Mouse (Mus musculus): Measurements from ENCODE around the gene Olfr658. TPM values are rescaled to one million over a fixed set of nuclear protein-coding genes. Genes with fewer than 3 reads are reported as not detected.

The Olfr658 gene
- polyA plus RNA-seq (2017; shearing (Covaris generic)), result under 1 TPM in 1 of 2 experiments, not detected in 1; 0.18 TPM

GRCm38 (mm10) chr7:104646841-104647482, at the start of gene Olfr658:
Gene Olfr658, minus strand, starts transcription at chr7:104647305.

GRCm38 (mm10) chr7:104686201-104686600, 39.1 kb upstream of the Olfr658 start, which contains the start of gene Olfr661:
Gene Olfr661, plus strand, starts transcription at chr7:104686501.

GRCm38 (mm10) chr7:104666453-104666852, 19.3 kb upstream of the Olfr658 start, which contains the start of gene Olfr659:
Gene Olfr659, plus strand, starts transcription at chr7:104666753.

GRCm38 (mm10) chr7:104624494-104624893, 22.6 kb downstream of the Olfr658 start, which contains the start of gene Olfr657:
Gene Olfr657, plus strand, starts transcription at chr7:104624794.

GRCm38 (mm10) chr7:104613655-104614054, 33.5 kb downstream of the Olfr658 start, which contains the start of gene Olfr656:
Gene Olfr656, plus strand, starts transcription at chr7:104613955.

GRCm38 (mm10) chr7:104601679-104602078, 45.4 kb downstream of the Olfr658 start, which contains the start of gene Olfr655:
Gene Olfr655, minus strand, starts transcription at chr7:104601779.

Other genes starting within 250 kb of the Olfr658 start
- under 1 TPM; 0.60 to 0.82 TPM for gene Trim30c, start 246.5 kb downstream of the Olfr658 start, polyA plus RNA-seq (2017; shearing (Covaris generic))
- gene Trim30a, start 182.1 kb downstream of the Olfr658 start, polyA plus RNA-seq (2017; shearing (Covaris generic)), result 10 to 100 TPM; 52.1 to 52.3 TPM
- gene Trim30d, start 139.5 kb downstream of the Olfr658 start, polyA plus RNA-seq (2017; shearing (Covaris generic)), result 10 to 100 TPM; 18.5 to 22.7 TPM
- under 1 TPM in 1 of 2 experiments, not detected in 1; 0.64 TPM for gene Olfr651, start 97.2 kb downstream of the Olfr658 start, polyA plus RNA-seq (2017; shearing (Covaris generic))
- gene Olfr652, start 86.4 kb downstream of the Olfr658 start, polyA plus RNA-seq (2017; shearing (Covaris generic)), result 1 to 10 TPM in 1 of 2 experiments, under 1 TPM in 1; 0.14 to 1.6 TPM
- under 1 TPM in 1 of 2 experiments, not detected in 1; 0.83 TPM for gene Olfr653, start 70.0 kb downstream of the Olfr658 start, polyA plus RNA-seq (2017; shearing (Covaris generic))
- not detected for gene Olfr654, start 60.3 kb downstream of the Olfr658 start, polyA plus RNA-seq (2017; shearing (Covaris generic))
- under 1 TPM in 1 of 2 experiments, not detected in 1; 0.51 TPM for gene Olfr655, start 45.5 kb downstream of the Olfr658 start, polyA plus RNA-seq (2017; shearing (Covaris generic))
- under 1 TPM in 1 of 2 experiments, not detected in 1; 0.09 TPM for gene Olfr656, start 33.4 kb downstream of the Olfr658 start, polyA plus RNA-seq (2017; shearing (Covaris generic))
- under 1 TPM in 1 of 2 experiments, not detected in 1; 0.59 TPM for gene Olfr657, start 22.5 kb downstream of the Olfr658 start, polyA plus RNA-seq (2017; shearing (Covaris generic))
- under 1 TPM; 0.12 to 0.47 TPM for gene Olfr659, start 19.4 kb upstream of the Olfr658 start, polyA plus RNA-seq (2017; shearing (Covaris generic))
- gene Olfr661, start 39.2 kb upstream of the Olfr658 start, polyA plus RNA-seq (2017; shearing (Covaris generic)), result under 1 TPM; 0.07 to 0.59 TPM
- gene Usp17le, start 130.2 kb upstream of the Olfr658 start, polyA plus RNA-seq (2017; shearing (Covaris generic)), result not detected
- not detected for gene Usp17lb, start 195.3 kb upstream of the Olfr658 start, polyA plus RNA-seq (2017; shearing (Covaris generic))
- under 1 TPM; 0.18 to 0.65 TPM for gene Usp17la, start 209.7 kb upstream of the Olfr658 start, polyA plus RNA-seq (2017; shearing (Covaris generic))
- not detected for gene Olfr665, start 230.7 kb upstream of the Olfr658 start, polyA plus RNA-seq (2017; shearing (Covaris generic))
- gene Olfr666, start 248.6 kb upstream of the Olfr658 start, polyA plus RNA-seq (2017; shearing (Covaris generic)), result not detected

Measured in inflammation-experienced regulatory T-cells (primary cell).